Mouse (Mus musculus) hindbrain, embryonic 14.5 days (tissue): Measurements from ENCODE around the gene Wdr25. TPM values are rescaled to one million over a fixed set of nuclear protein-coding genes. Genes with fewer than 3 reads are reported as not detected.

ENCODE experiments used
- ATAC-seq: fragments of 200-750 bp; cut with Nextera tagmentation; 2 replicates; pipeline ENCODE4 v1.8.0; 2017; ENCODE audit warnings: moderate number of reproducible peaks, mild to moderate bottlenecking, moderate TSS enrichment, moderate library complexity; ENCODE audit not compliant: low FRiP score
- DNase-seq: peaks from one replicate; pipeline ENCODE4 v3.0.0-alpha.2; 2015; ENCODE audit warnings: low spot score
- H3K27ac ChIP-seq: fragments of 300-500 bp; sonication (generic); 2 replicates; pipeline ENCODE4 v1.5.1; 2014; ENCODE audit warnings: mild to moderate bottlenecking, moderate library complexity
- H3K27me3 ChIP-seq: fragments of 300-500 bp; sonication (generic); 2 replicates; pipeline ENCODE4 v1.6.1; 2014; ENCODE audit warnings: mild to moderate bottlenecking, low read length, mixed read lengths; ENCODE audit not compliant: control insufficient read depth, insufficient read depth
- H3K36me3 ChIP-seq: fragments of 300-500 bp; sonication (generic); replicated peaks from 2 replicates; pipeline ENCODE4 v1.6.1; 2014; ENCODE audit not compliant: control insufficient read depth, insufficient read depth
- H3K4me1 ChIP-seq: fragments of 300-500 bp; sonication (generic); replicated peaks from 2 replicates; pipeline ENCODE4 v1.6.1; 2014; ENCODE audit warnings: antibody characterized with exemption, low read length, mixed read lengths; ENCODE audit not compliant: control insufficient read depth, insufficient read depth
- H3K4me2 ChIP-seq: fragments of 300-500 bp; sonication (generic); replicated peaks from 2 replicates; pipeline ENCODE4 v1.6.1; 2014; ENCODE audit warnings: mild to moderate bottlenecking, moderate library complexity
- H3K4me3 ChIP-seq: fragments of 300-500 bp; sonication (generic); replicated peaks from 2 replicates; pipeline ENCODE4 v1.5.1; 2014; ENCODE audit warnings: mild to moderate bottlenecking, low read length
- H3K9ac ChIP-seq: fragments of 300-500 bp; sonication (generic); 2 replicates; pipeline ENCODE4 v1.6.1; 2014
- H3K9me3 ChIP-seq: fragments of 300-500 bp; sonication (generic); 2 replicates; pipeline ENCODE4 v1.6.1; 2016; ENCODE audit warnings: low read length; ENCODE audit not compliant: control insufficient read depth
- WGBS: fragments of 180-500 bp; shearing (Covaris S2); extraction: QIAGEN DNeasy Blood & Tissue Kit; methylation state at CpG from one replicate; pipeline ENCODE4 v1.1.7; 2014; 5-methylcytosine and 5-hydroxymethylcytosine counted together
- polyA plus RNA-seq: library from polyadenylated mRNA; unstranded; fragments of >200 nt; fragmentation: Nextera tagmentation; extraction: Ambion mirVana; gene quantifications from 2 replicates; pipeline ENCODE4 v1.2.1, GENCODE M21; 2014

Gene Wdr25
- polyA plus RNA-seq, 1 experiment from 2014 or later: 4.0 TPM

DNA sequence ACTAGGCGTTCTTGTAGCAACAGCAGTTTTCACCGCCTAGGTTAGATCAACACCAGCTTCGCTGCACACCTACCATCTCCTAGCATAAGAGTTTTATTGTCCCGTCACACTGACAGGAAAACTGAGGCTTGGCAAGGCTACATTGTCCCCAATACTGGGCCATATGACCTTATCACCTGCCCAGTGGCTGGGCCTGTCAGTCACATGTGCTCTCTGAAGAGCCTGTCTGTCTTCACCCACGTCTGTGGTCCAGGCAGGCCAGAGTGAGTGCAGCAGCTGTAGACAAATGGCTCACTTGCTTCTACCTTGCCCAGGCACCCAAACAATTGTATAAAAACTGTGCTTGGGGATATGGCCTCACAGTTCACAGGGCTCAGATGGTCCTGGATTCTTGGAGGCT, 45.4 kb downstream of the Wdr25 start:
- WGBS: 81% methylated on average over 5 of the region's 5 CpGs
- Histone ChIP-seq H3K9ac (no peak overlapping the region), H3K27me3 (no peaks in the 10 kb centered on the region), H3K27ac (no peak overlapping the region), H3K36me3 (no peaks in the 10 kb centered on the region), H3K9me3 (no peaks in the 10 kb centered on the region), H3K4me3 (no peak overlapping the region), H3K4me1 (0 out of 2 replicates have a peak, but pooled peaks cover 3% of the 10 kb centered on the region), H3K4me2 (no peak overlapping the region)
- ATAC-seq (no peak), DNase-seq (no peak)

DNA sequence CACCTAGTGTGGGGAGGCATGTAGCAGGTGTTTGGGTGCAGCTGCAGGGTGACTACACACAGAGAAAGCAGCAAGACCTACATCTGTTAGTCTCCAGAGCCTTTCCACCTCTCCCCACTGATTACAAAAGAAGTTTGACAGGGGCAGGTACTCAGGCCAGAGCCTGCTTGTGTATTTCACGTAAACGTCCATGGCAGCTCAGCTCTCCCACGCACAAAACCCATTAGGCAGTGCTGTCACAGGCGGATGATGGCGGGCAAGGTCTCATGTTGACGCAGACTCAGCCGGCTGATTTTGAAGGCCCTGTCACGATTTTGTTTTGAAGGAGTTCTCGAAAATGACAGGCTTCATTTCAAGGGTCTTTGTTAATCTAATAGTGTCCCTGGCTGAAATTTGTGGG, 45.9 kb downstream of the Wdr25 start:
- Histone ChIP-seq H3K9me3 (no peaks in the 10 kb centered on the region), H3K27me3 (no peaks in the 10 kb centered on the region), H3K4me1 (0 out of 2 replicates have a peak, but pooled peaks cover 3% of the 10 kb centered on the region), H3K9ac (no peak overlapping the region), H3K36me3 (no peaks in the 10 kb centered on the region), H3K4me3 (no peak overlapping the region), H3K4me2 (no peak overlapping the region), H3K27ac (no peak overlapping the region)
- WGBS: 53% methylated on average over 9 of the region's 9 CpGs
- ATAC-seq (no peak), DNase-seq (no peak)

DNA sequence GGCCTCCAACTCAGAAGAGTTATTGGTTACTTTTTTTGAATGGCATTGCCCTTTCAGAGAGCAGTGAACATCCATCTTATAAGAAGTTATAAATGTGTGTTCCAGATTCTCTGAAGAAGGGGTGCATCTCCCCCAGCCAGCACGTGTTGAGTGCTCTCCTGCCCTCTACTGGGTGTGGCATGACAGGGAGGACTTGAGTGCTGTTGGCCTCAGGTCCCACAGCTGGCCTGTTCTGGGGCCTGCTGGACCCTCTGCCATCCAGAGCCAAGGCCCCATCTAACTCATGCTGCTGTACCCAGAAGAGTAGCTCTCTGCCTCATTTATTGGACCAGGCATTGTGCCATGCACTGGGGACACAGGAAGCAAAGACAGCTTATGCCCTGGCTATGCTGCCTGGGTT, 46.8 kb downstream of the Wdr25 start:
- ATAC-seq: no peak
- no peaks in the 10 kb centered on the region for H3K9me3 ChIP-seq
- no peak overlapping the region for H3K4me3 ChIP-seq
- no peaks in the 10 kb centered on the region for H3K36me3 ChIP-seq
- H3K4me2 ChIP-seq: no peak overlapping the region
- no peaks in the 10 kb centered on the region for H3K27me3 ChIP-seq
- H3K27ac ChIP-seq: no peak overlapping the region
- WGBS: 35% methylated on average over 1 of the region's 1 CpGs
- H3K9ac ChIP-seq: no peak overlapping the region
- DNase-seq: no peak
- H3K4me1 ChIP-seq: 0 out of 2 replicates have a peak, but pooled peaks cover 3% of the 10 kb centered on the region

DNA sequence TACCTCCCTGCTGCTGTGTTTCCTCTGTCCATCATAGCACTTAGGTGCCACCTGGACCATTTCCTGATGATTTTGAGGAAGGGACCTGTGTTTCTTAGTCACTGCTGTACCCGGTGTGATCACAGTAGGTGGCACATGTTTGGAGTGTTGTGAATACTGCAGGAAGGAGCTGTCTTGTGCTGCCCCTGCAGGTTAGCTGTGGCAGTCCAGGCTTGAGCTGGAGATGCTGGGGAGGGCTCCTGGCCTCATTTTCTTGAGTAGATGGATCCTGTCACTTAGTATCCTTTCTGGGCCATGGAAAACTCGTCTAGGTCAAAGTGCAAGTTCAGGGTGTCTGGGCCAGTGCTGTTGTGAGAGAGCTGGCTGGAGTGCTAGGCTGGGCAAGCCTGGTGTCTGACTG, 47.9 kb downstream of the Wdr25 start:
- H3K4me2 ChIP-seq: no peak overlapping the region
- no peaks in the 10 kb centered on the region for H3K36me3 ChIP-seq
- 61% methylated on average over 2 of the region's 2 CpGs for WGBS
- H3K9ac ChIP-seq: no peak overlapping the region
- 0 out of 2 replicates have a peak, but pooled peaks cover 3% of the 10 kb centered on the region for H3K4me1 ChIP-seq
- H3K27me3 ChIP-seq: no peaks in the 10 kb centered on the region
- ATAC-seq (no peak), DNase-seq (no peak)
- no peak overlapping the region for H3K27ac ChIP-seq
- no peaks in the 10 kb centered on the region for H3K9me3 ChIP-seq
- no peak overlapping the region for H3K4me3 ChIP-seq

DNA sequence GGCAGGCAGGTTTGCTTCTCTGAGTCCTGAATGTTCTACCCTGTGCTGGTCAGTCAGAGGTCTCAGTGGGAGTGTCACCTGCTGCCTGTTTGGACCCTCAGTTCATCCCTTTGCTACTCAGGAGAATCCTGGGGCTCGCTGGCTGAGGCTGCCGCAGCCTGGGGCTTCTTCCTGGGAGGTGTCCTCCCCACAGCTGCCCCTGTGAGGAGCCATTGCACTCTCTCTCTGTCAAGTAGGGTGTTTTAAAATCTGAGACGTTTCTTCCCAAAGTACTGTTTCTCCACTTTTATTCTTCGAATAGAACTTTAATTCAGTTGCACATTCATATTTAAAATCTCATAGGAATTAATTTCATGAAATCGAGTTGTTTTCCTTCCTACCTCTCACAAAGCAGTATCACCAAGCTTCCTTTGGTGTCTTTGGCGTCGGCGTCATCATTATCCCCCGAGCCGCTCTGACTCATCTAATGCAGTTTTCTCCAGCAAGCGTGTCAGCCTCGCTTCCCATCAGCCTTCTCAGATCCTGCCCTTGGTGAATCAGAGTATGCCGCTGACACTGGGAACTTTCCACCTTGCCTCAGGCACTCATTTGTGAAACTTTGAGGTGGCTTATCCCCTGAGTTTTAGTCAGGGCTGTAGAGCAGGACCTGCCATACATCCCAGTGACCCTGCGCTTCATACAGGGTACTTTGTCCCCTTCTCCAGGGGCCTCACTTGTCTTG, 48.9 kb downstream of the Wdr25 start:
- H3K9me3 ChIP-seq: no peaks in the 10 kb centered on the region
- no peak overlapping the region for H3K9ac ChIP-seq
- no peaks in the 10 kb centered on the region for H3K27me3 ChIP-seq
- H3K36me3 ChIP-seq: no peaks in the 10 kb centered on the region
- H3K4me2 ChIP-seq: no peak overlapping the region
- 82% methylated on average over 14 of the region's 14 CpGs for WGBS
- H3K4me1 ChIP-seq: 0 out of 2 replicates have a peak, but pooled peaks cover 3% of the 10 kb centered on the region
- DNase-seq (no peak), ATAC-seq (no peak)
- H3K27ac ChIP-seq: no peak overlapping the region
- H3K4me3 ChIP-seq: no peak overlapping the region

DNA sequence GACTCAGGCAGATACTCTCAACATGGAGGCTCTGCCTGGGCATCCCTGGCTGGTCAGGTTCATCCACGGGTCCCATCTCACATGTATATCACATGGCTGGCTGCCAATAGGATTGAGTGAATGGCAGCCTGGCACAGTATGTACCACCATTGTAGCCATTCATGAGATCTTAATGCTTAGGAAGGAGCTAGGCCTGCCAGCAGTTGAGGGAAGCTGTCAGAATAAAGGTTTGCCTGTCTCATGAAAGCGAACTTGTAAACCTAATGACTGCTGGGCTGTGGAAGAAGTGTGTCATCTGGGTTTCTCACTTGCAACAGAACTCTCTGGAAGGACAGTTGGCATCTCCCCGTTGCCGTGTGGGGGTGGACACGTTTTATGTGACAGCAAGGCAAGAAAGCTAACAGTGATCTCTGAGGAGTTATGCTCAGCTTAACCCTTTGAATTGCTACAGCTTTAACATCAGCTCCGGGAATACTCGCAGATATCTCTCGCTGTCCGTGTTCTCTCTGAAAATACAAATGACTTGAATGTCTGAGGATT, 59.6 kb downstream of the Wdr25 start:
- DNase-seq (no peak), ATAC-seq (no peak)
- Histone ChIP-seq H3K36me3 (no peaks in the 10 kb centered on the region), H3K4me3 (no peak overlapping the region), H3K4me2 (no peak overlapping the region), H3K9me3 (no peaks in the 10 kb centered on the region), H3K4me1 (peaks cover 20% of the 10 kb centered on the region), H3K27ac (no peak overlapping the region), H3K9ac (no peak overlapping the region), H3K27me3 (no peaks in the 10 kb centered on the region)
- 52% methylated on average over 9 of the region's 9 CpGs for WGBS

DNA sequence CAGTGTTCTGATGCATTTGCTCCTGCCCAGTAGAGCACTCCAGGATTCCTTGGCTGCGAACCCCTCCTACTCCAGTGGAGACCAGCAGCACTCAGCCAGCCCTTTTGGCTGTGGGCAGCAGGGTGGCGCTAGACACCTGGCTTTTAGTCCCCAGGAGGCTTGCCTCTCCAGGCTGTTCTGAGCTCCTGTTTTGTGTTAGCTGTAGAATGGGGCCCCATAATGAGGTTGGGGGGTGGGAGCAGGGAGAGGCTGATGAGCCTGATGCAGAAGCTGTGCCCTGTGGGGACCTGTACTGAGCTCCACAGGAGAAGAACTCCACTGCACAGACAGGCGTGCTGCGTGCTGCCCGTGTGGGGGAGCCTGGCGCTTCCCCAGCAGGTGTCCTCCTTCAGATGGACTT, 60.4 kb downstream of the Wdr25 start:
- no peak overlapping the region for H3K4me2 ChIP-seq
- DNase-seq (peak; percentile 54), ATAC-seq (peak; percentile 59)
- H3K27me3 ChIP-seq: no peaks in the 10 kb centered on the region
- H3K27ac ChIP-seq: no peak overlapping the region
- H3K36me3 ChIP-seq: no peaks in the 10 kb centered on the region
- H3K4me3 ChIP-seq: no peak overlapping the region
- H3K9me3 ChIP-seq: no peaks in the 10 kb centered on the region
- 9% methylated on average over 6 of the region's 6 CpGs for WGBS
- peaks cover 28% of the 10 kb centered on the region for H3K4me1 ChIP-seq
- H3K9ac ChIP-seq: 0 out of 2 replicates have a peak overlapping the region, but pooled peaks have one; percentile 22

DNA sequence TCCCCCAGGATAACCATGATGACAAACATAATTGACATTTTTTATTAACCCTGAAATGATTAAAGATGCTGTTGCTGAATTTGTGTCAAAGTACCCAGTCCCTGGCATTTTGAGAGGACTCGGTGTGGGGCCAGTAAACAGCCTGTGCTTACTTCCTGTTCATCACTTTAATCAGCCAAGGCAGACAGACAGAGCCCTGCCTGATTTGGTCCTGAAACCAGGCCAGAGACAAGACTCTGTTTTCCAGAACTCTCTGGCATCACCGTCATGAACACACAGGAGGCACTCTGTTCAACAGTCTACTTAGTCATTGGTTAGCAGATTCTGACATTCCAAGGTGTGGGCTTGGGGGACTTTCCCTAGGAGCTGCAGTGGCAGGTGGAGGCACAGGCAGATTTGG, 61.0 kb downstream of the Wdr25 start:
- Histone ChIP-seq H3K36me3 (no peaks in the 10 kb centered on the region), H3K27ac (no peak overlapping the region), H3K9ac (no peak overlapping the region), H3K9me3 (no peaks in the 10 kb centered on the region), H3K4me3 (no peak overlapping the region), H3K27me3 (no peaks in the 10 kb centered on the region), H3K4me2 (no peak overlapping the region), H3K4me1 (peaks cover 34% of the 10 kb centered on the region)
- WGBS: 23% methylated on average over 2 of the region's 2 CpGs
- DNase-seq (no peak), ATAC-seq (no peak)

DNA sequence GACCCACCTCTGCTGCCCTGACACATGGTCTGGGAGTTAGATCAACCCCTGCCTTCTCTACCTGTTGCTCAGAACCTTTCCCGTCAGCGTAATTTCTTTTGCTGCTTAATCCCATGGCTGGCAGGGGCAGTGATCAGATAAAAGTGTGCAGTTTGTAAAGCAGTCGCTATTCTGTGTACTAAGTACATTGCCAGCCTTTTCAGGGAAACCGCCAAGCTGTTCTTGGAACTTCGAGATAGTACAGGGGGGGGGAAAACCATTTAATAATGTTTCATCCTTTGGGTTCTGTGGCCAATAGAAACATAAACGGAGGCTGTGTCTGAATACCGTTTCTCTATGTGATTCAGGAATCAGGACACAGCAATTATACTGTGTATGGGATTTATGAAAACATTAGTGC, 65.1 kb downstream of the Wdr25 start:
- Histone ChIP-seq H3K27ac (peak overlapping the region; percentile 80), H3K36me3 (no peaks in the 10 kb centered on the region), H3K9ac (no peak overlapping the region), H3K4me1 (peaks cover 52% of the 10 kb centered on the region), H3K4me2 (peak overlapping the region; percentile 53; the same call in 1 of the 2 replicates), H3K9me3 (no peaks in the 10 kb centered on the region), H3K4me3 (no peak overlapping the region), H3K27me3 (no peaks in the 10 kb centered on the region)
- no peak for ATAC-seq
- 47% methylated on average over 7 of the region's 7 CpGs for WGBS
- DNase-seq: no peak
